Mouse (Mus musculus): ENCODE data around the gene Cdk5. TPM values are rescaled to one million over a fixed set of nuclear protein-coding genes. Genes with fewer than 3 reads are reported as not detected.

The Cdk5 gene
- polyA plus RNA-seq, 1 experiment: 52.3 TPM

DNA sequence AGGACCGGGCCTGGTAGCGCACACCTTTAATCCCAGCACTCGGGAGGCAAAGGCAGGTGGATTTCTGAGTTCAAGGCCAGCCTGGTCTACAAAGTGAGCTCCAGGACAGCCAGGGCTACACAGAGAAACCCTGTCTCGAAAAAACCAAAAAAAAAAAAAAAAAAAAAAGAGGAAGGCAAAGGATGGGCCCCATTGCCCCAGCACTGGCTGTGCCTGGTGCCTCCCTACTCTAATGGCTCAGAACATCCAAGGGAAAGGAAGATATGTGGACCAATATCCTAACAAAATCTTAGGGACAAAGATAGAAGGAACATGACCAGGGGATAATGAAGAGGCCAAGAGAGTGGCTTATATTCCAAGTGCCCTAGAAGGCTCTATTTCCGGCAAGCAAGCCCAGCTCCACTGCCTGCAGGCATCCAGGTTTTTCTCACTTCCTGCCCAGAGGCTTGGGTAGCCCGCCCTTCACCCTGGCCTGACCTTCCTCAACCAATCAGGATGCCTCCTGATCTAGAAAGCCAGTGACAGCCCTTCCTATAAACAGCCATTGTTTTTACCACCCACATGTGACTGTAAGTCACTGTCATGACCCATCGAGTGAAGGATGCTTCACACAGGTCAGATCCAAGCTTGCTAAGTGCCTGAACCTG is 34.2 kb downstream of the Cdk5 start:
- Histone ChIP-seq H3K27me3 (ENCODE audit: control insufficient read depth, insufficient read depth, low read length) (no peaks in the 10 kb centered on the region), H3K4me3 (ENCODE audit: control insufficient read depth, low read depth, low read length) (no peak overlapping the region), H3K27ac (ENCODE audit: control insufficient read depth, insufficient read depth, low read depth, low read length) (no peak overlapping the region), H3K4me1 (ENCODE audit: control insufficient read depth, insufficient read depth, low read length) (peaks cover 27% of the 10 kb centered on the region), H3K36me3 (ENCODE audit: control insufficient read depth, insufficient read depth, low read length) (no peaks in the 10 kb centered on the region)
- no peak for TF ChIP-seq CTCF (IDR thresholded peaks at IDR 0.05; ENCODE audit: control insufficient read depth, insufficient read depth, insufficient replicate concordance, low read depth, low read length)

DNA sequence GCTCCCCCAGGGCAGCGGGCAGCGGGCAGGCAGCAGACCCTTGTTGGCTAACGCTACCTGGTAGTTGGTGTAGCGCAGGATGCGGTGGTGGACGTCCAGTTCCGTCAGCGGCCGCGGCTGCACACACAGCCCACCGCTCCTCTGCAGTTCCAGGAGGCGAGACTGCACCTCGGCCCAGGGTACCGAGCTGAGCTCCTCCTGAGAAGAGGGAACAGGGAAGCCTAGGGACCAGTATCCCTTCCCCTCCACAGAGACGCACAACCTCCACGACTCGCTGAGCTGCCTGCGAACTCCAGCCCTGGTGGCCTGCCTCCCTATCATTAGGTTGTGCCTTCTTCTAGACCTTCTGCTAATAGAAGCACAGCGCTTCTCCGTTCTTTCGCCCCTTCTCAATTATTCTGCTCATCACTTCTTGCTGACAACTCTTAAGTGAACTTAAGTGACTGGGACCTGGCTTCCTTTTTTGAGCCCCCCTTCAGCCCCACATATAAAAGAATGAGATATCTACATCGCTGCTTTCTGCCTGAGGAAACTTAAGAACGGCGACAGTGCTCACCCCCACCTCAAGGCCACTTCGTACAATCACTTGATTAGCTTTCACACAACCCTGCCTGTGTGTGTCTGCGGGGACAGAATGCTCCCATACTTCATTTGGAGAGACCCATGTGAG is 34.9 kb downstream of the Cdk5 start:
- H3K27me3 ChIP-seq (ENCODE audit: control insufficient read depth, insufficient read depth, low read length): no peaks in the 10 kb centered on the region

DNA sequence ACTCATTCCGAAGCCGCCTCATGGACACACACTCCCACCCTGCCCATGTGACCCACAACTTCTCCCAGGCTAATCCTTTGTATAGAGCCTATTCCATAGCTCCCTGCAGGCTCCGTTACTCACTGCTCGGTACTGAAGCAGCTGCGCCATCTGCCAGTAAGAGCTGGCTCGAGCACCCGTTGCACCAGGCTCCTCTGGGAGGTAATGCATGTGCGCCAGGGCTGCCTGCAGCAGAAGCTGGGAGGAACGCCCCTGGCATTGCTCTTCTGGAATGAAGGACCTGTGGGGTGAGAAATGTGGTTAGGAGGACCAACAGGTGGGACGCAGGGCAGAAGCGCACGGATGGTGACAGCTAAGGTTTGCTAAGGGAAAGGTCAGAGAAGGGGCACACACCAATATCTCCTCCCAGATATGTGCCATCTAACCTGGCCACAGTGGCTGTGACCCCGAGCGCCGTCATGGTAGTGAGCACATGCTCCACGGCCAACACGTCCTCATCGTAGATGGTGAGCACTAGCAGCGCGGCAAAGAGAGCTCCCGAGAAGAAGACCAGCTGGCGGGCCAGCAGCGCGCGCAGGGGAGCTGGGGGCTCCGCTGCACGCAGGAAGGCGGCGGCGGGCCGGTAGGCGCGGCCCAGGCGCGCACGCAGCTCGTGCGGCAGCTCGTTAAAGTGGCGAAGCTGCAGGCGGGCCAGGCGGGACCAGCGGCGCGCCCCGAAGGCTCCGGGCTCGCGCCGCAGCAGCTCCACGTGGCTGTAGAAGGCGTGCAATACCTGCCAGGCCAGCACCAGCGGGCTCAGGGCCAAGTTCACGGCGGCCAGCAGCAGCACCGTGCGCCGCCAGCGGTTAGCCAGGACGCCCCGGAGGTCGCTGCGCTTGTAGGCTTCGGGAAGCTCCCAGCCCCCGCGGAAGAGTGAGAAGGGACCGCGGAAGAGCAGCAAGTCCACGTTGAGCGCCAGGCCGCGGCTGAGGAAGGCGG is 35.8 kb downstream of the Cdk5 start:
- Histone ChIP-seq H3K27ac (ENCODE audit: control insufficient read depth, insufficient read depth, low read depth, low read length) (no peak overlapping the region), H3K36me3 (ENCODE audit: control insufficient read depth, insufficient read depth, low read length) (no peaks in the 10 kb centered on the region), H3K27me3 (ENCODE audit: control insufficient read depth, insufficient read depth, low read length) (no peaks in the 10 kb centered on the region), H3K4me1 (ENCODE audit: control insufficient read depth, insufficient read depth, low read length) (peaks cover 25% of the 10 kb centered on the region), H3K4me3 (ENCODE audit: control insufficient read depth, low read depth, low read length) (peak overlapping the region; percentile 59)
- no peak for TF ChIP-seq CTCF (IDR thresholded peaks at IDR 0.05; ENCODE audit: control insufficient read depth, insufficient read depth, insufficient replicate concordance, low read depth, low read length)
- TF ChIP-seq POLR2A (IDR thresholded peaks at IDR 0.05; ENCODE audit: control insufficient read depth, low read depth, low read length): no peak

More for the DNA sequence above, 34.9 kb downstream of the Cdk5 start:
- H3K4me1 ChIP-seq (ENCODE audit: control insufficient read depth, insufficient read depth, low read length): peaks cover 20% of the 10 kb centered on the region
- H3K36me3 ChIP-seq (ENCODE audit: control insufficient read depth, insufficient read depth, low read length): no peaks in the 10 kb centered on the region
- no peak overlapping the region for H3K27ac ChIP-seq (ENCODE audit: control insufficient read depth, insufficient read depth, low read depth, low read length)
- peak overlapping the region; percentile 59 for H3K4me3 ChIP-seq (ENCODE audit: control insufficient read depth, low read depth, low read length)
- no peak for TF ChIP-seq CTCF (IDR thresholded peaks at IDR 0.05; ENCODE audit: control insufficient read depth, insufficient read depth, insufficient replicate concordance, low read depth, low read length)
- TF ChIP-seq POLR2A (IDR thresholded peaks at IDR 0.05; ENCODE audit: control insufficient read depth, low read depth, low read length): no peak

DNA sequence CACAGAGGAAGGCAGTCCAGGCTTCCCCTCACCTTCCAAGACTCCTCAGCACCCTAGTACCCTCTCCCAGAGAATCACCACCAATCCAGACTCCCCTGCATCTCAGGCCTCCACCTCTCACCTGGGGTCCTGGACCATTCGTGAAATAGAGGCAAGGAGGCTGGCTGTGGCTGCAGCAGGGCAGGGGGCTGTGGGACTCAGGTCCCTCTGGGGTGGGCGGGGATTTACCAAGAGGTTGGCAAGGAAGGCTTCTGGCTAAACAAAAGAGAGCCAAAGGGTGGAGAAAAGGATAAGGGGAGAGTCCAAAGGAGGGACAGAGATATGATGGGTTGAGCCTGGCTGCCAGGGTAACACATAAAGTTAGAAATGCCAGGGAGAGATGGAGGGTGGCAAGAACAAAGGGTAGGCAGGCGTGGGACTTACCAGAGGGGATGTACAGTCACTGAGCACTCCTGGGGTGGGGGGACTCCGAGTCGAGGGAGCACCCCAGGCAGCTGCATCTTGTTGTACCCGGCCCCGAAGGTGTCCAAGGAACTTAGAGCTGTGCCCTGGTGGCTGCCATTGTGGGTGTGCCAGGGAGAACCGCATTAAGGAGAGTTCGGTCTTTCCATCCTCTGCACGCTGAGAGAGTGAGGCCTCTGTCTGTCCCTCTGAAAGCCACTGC is 37.3 kb downstream of the Cdk5 start:
- Histone ChIP-seq H3K4me3 (ENCODE audit: control insufficient read depth, low read depth, low read length) (no peak overlapping the region), H3K27ac (ENCODE audit: control insufficient read depth, insufficient read depth, low read depth, low read length) (no peak overlapping the region), H3K36me3 (ENCODE audit: control insufficient read depth, insufficient read depth, low read length) (no peaks in the 10 kb centered on the region), H3K4me1 (ENCODE audit: control insufficient read depth, insufficient read depth, low read length) (peaks cover 25% of the 10 kb centered on the region), H3K27me3 (ENCODE audit: control insufficient read depth, insufficient read depth, low read length) (no peaks in the 10 kb centered on the region)
- TF ChIP-seq POLR2A (IDR thresholded peaks at IDR 0.05; ENCODE audit: control insufficient read depth, low read depth, low read length): no peak
- TF ChIP-seq CTCF (IDR thresholded peaks at IDR 0.05; ENCODE audit: control insufficient read depth, insufficient read depth, insufficient replicate concordance, low read depth, low read length): no peak

DNA sequence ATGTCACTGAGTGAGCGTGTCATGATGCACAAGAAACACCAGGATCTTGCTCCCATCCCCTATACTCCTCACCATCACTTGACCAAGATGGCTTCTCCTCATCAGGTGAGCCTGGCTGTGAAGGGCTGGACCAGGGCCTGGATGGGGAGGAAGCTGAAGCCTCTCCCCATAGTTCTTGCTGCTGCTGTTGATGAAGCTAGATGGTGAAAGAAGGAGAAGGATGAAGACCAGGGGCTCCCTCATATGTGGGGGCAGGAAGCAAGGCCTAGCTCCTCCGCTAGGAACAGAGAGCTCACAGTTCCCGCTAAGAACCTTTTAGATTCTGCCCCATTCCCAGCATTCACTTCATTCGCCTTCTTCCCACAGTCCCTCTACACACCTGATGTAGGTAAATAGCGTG is 38.0 kb downstream of the Cdk5 start:
- no peak overlapping the region for H3K4me3 ChIP-seq (ENCODE audit: control insufficient read depth, low read depth, low read length)
- H3K36me3 ChIP-seq (ENCODE audit: control insufficient read depth, insufficient read depth, low read length): no peaks in the 10 kb centered on the region
- no peak for TF ChIP-seq POLR2A (IDR thresholded peaks at IDR 0.05; ENCODE audit: control insufficient read depth, low read depth, low read length)
- TF ChIP-seq CTCF (IDR thresholded peaks at IDR 0.05; ENCODE audit: control insufficient read depth, insufficient read depth, insufficient replicate concordance, low read depth, low read length): no peak
- H3K4me1 ChIP-seq (ENCODE audit: control insufficient read depth, insufficient read depth, low read length): peaks cover 25% of the 10 kb centered on the region
- H3K27ac ChIP-seq (ENCODE audit: control insufficient read depth, insufficient read depth, low read depth, low read length): no peak overlapping the region
- no peaks in the 10 kb centered on the region for H3K27me3 ChIP-seq (ENCODE audit: control insufficient read depth, insufficient read depth, low read length)

DNA sequence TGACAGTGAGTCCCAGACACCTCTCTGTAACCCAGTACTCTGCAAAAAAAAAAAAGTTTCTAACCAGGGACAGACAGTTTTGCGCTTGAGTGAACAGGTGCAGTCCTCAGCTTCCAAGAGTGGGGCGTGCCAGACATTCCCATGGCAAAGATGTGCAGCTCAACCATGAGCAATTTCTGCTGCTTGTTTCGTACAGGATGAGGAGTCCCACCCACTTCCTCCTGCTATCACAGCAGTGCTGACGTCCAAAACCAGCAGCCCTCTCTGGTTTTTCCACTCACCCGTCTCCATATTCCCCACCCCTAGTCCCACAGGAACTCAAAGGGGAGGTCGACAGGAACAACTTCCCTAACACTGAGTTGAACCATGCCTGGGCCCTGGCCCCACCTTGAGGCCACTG is 38.9 kb downstream of the Cdk5 start:
- no peak for TF ChIP-seq POLR2A (IDR thresholded peaks at IDR 0.05; ENCODE audit: control insufficient read depth, low read depth, low read length)
- no peak for TF ChIP-seq CTCF (IDR thresholded peaks at IDR 0.05; ENCODE audit: control insufficient read depth, insufficient read depth, insufficient replicate concordance, low read depth, low read length)
- H3K27me3 ChIP-seq (ENCODE audit: control insufficient read depth, insufficient read depth, low read length): no peaks in the 10 kb centered on the region
- H3K4me3 ChIP-seq (ENCODE audit: control insufficient read depth, low read depth, low read length): no peak overlapping the region
- no peaks in the 10 kb centered on the region for H3K36me3 ChIP-seq (ENCODE audit: control insufficient read depth, insufficient read depth, low read length)
- no peak overlapping the region for H3K27ac ChIP-seq (ENCODE audit: control insufficient read depth, insufficient read depth, low read depth, low read length)
- H3K4me1 ChIP-seq (ENCODE audit: control insufficient read depth, insufficient read depth, low read length): peaks cover 30% of the 10 kb centered on the region

All from testis, adult 2 months (tissue).